Mouse (Mus musculus): ENCODE measurements around the gene Slc45a3. TPM values are rescaled to one million over a fixed set of nuclear protein-coding genes. Genes with fewer than 3 reads are reported as not detected.

Gene Slc45a3
- not detected for polyA plus RNA-seq (2017; shearing (Covaris generic))

GRCm38 (mm10) chr1:131962606-131963084 is at the start of gene Slc45a3:
Gene Slc45a3 (plus strand): TSS chr1:131962967.

DNA sequence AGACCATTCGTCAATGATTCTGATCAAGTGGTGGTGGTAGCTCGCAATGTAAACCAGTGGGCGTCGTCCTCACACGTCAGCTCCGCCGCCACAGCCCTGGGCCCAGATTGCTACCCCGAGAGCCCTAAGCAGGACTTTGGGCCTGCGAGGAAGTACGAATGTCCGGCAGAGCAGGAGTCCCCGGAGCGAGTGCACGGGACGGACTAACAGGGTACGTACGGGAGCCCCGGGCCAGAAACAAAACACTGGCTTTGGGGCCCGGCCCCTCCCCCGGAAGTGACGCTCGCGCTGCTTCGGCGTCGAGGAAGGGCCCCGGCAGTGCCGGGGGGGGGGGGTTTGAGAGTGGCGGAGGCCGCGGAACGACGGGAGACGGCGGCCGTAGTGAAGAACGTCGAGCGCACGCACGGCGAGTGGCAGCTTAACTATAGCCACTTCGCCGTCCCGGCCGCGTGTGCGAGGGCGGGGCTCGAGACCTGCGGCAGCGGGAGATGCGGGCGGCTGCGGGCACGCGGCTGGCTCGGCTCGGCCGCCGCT is 44.6 kb downstream of the Slc45a3 start, which contains the start of gene Elk4:
Gene Elk4, plus strand, starts transcription at position 326 of the 534 bp plus-strand sequence.

Other genes starting within 250 kb of the Slc45a3 start
- not detected for gene Slc26a9, start 218.9 kb upstream of the Slc45a3 start, polyA plus RNA-seq (2017; shearing (Covaris generic))
- 0.61 TPM for gene Pm20d1, start 165.6 kb upstream of the Slc45a3 start, polyA plus RNA-seq (2017; shearing (Covaris generic))
- gene Slc41a1, start 135.5 kb upstream of the Slc45a3 start, polyA plus RNA-seq (2017; shearing (Covaris generic)) = 73.1 TPM
- 17.5 TPM for gene Rab29, start 95.7 kb upstream of the Slc45a3 start, polyA plus RNA-seq (2017; shearing (Covaris generic))
- gene Nucks1, start 52.4 kb upstream of the Slc45a3 start, polyA plus RNA-seq (2017; shearing (Covaris generic)) = 52.6 TPM
- gene Elk4, start 44.6 kb downstream of the Slc45a3 start, polyA plus RNA-seq (2017; shearing (Covaris generic)) = 113 TPM
- gene Mfsd4a, start 105.1 kb downstream of the Slc45a3 start, polyA plus RNA-seq (2017; shearing (Covaris generic)) = 100 TPM
- not detected for gene Cdk18, start 176.7 kb downstream of the Slc45a3 start, polyA plus RNA-seq (2017; shearing (Covaris generic))
- gene Lemd1, start 228.5 kb downstream of the Slc45a3 start, polyA plus RNA-seq (2017; shearing (Covaris generic)) = 0.55 TPM
- gene AC124108.1, start 228.5 kb downstream of the Slc45a3 start, polyA plus RNA-seq (2017; shearing (Covaris generic)) = not detected